Mouse (Mus musculus) heart, embryonic 11.5 days (tissue): ENCODE results near the gene Adamts17. TPM values are rescaled to one million over a fixed set of nuclear protein-coding genes. Genes with fewer than 3 reads are reported as not detected.

Source experiments
- ATAC-seq: fragments of 200-750 bp; cut with Nextera tagmentation; replicated peaks from 2 replicates; pipeline ENCODE4 v1.8.0; 2017; ENCODE audit warnings: moderate library complexity; ENCODE audit not compliant: insufficient number of reproducible peaks, low FRiP score, low TSS enrichment
- H3K27ac ChIP-seq: fragments of 300-500 bp; sonication (generic); 2 replicates; pipeline ENCODE4 v1.5.1; 2014; ENCODE audit warnings: mild to moderate bottlenecking, low read depth, low read length
- H3K27me3 ChIP-seq: fragments of 300-500 bp; sonication (generic); 2 replicates; pipeline ENCODE4 v1.6.1; 2014; ENCODE audit warnings: mild to moderate bottlenecking, low read length, mixed read lengths; ENCODE audit not compliant: control insufficient read depth, insufficient read depth
- H3K36me3 ChIP-seq: fragments of 300-500 bp; sonication (generic); 2 replicates; pipeline ENCODE4 v1.6.1; 2014; ENCODE audit warnings: mild to moderate bottlenecking, low read length, moderate library complexity, mixed read lengths; ENCODE audit not compliant: control insufficient read depth, insufficient read depth
- H3K4me1 ChIP-seq: fragments of 300-500 bp; sonication (generic); 2 replicates; pipeline ENCODE4 v1.6.1; 2014; ENCODE audit warnings: low read length; ENCODE audit not compliant: control insufficient read depth, insufficient read depth
- H3K4me2 ChIP-seq: fragments of 300-500 bp; sonication (generic); 2 replicates; pipeline ENCODE4 v1.6.1; 2014; ENCODE audit warnings: mild to moderate bottlenecking, moderate library complexity
- H3K4me3 ChIP-seq: fragments of 300-500 bp; sonication (generic); 2 replicates; pipeline ENCODE4 v1.5.1; 2014; ENCODE audit warnings: low read depth, low read length
- H3K9ac ChIP-seq: fragments of 300-500 bp; sonication (generic); 2 replicates; pipeline ENCODE4 v1.6.1; 2014; ENCODE audit warnings: mild to moderate bottlenecking, low read depth, low read length, moderate library complexity
- H3K9me3 ChIP-seq: fragments of 300-500 bp; sonication (generic); replicated peaks from 2 replicates; pipeline ENCODE4 v1.6.1; 2016; ENCODE audit warnings: low read length; ENCODE audit not compliant: control insufficient read depth
- WGBS: fragments of 180-500 bp; shearing (Covaris S2); extraction: QIAGEN DNeasy Blood & Tissue Kit; methylation state at CpG from one replicate; pipeline ENCODE4 v1.1.7; 2014; ENCODE audit not compliant: insufficient replicate concordance; 5-methylcytosine and 5-hydroxymethylcytosine counted together
- polyA plus RNA-seq: library from polyadenylated mRNA; unstranded; fragments of >200 nt; fragmentation: Nextera tagmentation; extraction: Ambion mirVana; gene quantifications from 2 replicates; pipeline ENCODE4 v1.2.1, GENCODE M21; 2014

The Adamts17 gene
- polyA plus RNA-seq, 1 experiment from 2014 or later, result 2.8 TPM

DNA sequence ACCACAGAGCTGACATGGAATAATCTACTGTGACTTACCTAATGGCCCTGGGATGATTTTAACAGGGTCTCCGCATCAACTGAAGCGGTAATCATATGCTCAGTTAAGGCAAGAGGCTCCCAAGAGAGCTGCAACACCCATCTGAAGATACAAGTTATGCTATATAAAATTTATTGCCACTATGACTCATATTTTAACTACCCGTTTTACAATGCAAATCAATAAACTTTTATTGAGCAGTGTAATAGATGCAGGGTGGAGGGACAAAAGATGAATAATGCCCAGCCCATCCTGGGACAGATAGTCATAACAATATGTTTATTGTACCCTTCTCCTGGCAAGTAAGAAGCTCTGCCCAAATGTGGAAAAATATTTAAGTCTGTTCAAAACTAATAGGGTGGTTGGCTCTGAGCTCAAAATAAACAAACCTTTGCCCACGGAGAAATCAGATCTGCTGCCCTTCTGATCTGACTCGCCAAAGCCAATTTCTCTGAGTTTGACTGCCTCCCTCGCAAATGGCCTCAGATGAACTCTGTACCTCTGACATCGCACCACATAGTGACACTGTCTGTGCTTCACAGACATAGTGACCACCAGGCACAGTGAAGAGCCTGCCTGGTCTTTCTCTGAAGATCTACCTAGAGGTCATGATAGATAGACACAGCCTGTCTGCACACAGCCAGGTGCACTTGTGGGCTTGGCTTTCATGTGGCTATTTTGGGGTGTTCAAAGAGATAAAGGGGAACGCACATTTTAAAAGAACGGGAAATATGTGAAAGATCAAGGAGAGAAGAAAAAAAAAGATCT, 329.4 kb downstream of the Adamts17 start:
- 65% methylated on average over 9 of the region's 9 CpGs for WGBS

DNA sequence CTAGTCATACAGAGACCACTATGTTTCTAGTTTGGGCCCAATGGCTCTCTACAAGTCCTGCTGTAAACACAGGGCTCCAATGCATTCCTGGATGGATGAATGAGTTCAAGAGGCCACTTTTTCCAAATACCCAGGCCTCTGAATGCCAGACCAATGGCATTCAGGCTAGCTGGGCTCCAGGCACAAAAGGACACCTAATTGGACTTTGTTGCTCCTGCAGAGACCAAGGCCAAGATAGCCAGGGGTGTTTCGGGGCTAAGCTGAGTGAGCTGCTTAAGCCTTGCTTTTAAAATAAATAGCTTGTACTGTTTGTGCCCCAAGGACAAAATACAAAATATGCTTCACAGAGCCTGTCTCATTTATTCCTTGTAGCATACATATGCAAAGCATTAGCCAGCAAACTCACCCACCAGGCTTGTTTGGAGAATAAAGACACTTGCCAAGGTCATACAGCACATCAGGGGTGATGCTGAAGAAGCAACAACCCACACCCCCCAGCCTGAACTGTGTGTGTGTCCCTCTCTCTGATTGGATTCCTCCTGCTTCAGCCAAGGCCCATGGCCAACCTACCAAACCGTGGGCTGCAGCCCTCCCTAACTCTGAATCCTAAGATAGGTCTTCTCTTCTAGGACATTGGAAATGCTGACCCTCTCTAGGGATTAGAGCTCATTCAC, 334.1 kb downstream of the Adamts17 start:
- no peak overlapping the region for H3K4me3 ChIP-seq
- H3K9ac ChIP-seq, result no peak overlapping the region
- no peaks in the 10 kb centered on the region for H3K27me3 ChIP-seq
- H3K9me3 ChIP-seq, result no peaks in the 10 kb centered on the region
- H3K36me3 ChIP-seq, result no peaks in the 10 kb centered on the region
- ATAC-seq, result no peak
- no peaks in the 10 kb centered on the region for H3K4me1 ChIP-seq
- WGBS, result 76% methylated on average over 2 of the region's 2 CpGs
- H3K4me2 ChIP-seq, result no peak overlapping the region
- H3K27ac ChIP-seq, result no peak overlapping the region

More for the DNA sequence above, 329.4 kb downstream of the Adamts17 start:
- Histone ChIP-seq H3K9ac (no peak overlapping the region), H3K4me3 (no peak overlapping the region), H3K27ac (no peak overlapping the region), H3K27me3 (no peaks in the 10 kb centered on the region), H3K36me3 (no peaks in the 10 kb centered on the region), H3K4me2 (no peak overlapping the region), H3K9me3 (no peaks in the 10 kb centered on the region), H3K4me1 (no peaks in the 10 kb centered on the region)
- ATAC-seq, result no peak

DNA sequence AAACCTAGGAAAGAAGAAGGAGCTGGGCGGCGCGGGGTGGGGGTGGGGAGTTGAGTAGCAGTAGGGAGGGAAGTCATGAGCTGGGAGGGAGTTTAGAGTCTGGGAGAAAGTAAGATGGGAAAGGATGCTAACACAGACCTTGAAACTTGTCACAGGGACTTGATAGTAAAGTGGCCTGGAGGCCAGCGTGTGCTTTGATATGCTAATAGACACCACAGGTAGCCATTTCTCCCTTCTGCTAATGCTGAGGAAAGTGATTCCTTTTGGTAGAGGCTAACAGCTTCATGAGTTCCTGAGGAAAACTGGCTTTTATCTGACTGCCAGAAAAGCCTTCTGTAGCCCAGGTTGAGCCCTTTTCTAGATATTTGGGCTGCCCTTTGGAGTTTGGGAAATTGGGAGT, 344.3 kb downstream of the Adamts17 start:
- Histone ChIP-seq H3K9me3 (no peaks in the 10 kb centered on the region), H3K27me3 (no peaks in the 10 kb centered on the region), H3K4me2 (no peak overlapping the region), H3K4me1 (no peaks in the 10 kb centered on the region), H3K4me3 (no peak overlapping the region), H3K36me3 (no peaks in the 10 kb centered on the region), H3K27ac (no peak overlapping the region), H3K9ac (no peak overlapping the region)
- WGBS, result 9% methylated on average over 4 of the region's 4 CpGs
- no peak for ATAC-seq

DNA sequence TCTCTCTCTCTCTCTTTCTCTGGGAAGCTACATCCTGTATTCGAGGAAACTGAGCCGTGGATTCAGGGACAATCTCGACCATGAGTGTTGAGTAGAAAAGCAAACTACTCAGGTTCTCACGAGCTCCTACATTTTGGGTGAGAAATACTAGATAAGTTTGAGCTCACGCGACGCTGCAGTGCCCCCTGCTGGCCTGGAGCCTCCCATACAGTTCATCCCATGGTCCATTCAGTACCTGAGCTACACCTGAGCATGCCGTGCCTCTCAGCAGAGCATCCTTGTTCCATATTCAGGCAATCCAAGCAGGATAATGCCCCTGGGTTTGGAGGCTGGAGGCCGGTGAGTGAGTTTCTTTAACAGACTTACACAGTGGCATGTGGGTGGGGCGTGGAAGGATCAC, 359.9 kb downstream of the Adamts17 start:
- Histone ChIP-seq H3K4me2 (no peak overlapping the region), H3K36me3 (no peaks in the 10 kb centered on the region), H3K9me3 (no peaks in the 10 kb centered on the region), H3K4me3 (no peak overlapping the region), H3K27ac (no peak overlapping the region), H3K9ac (no peak overlapping the region), H3K27me3 (no peaks in the 10 kb centered on the region), H3K4me1 (no peaks in the 10 kb centered on the region)
- no peak for ATAC-seq
- WGBS, result 15% methylated on average over 10 of the region's 10 CpGs

Other genes starting within 250 kb of the Adamts17 start
- gene Asb7, start 150.1 kb upstream of the Adamts17 start, polyA plus RNA-seq, result 10.8 and 12.5 TPM in 2 replicates
- 10.8 and 16.4 TPM in 2 replicates for gene Lins1, start 149.8 kb upstream of the Adamts17 start, polyA plus RNA-seq
- gene Cers3, start 96.2 kb upstream of the Adamts17 start, polyA plus RNA-seq, result 0.08 and 0.19 TPM in 2 replicates